Mouse (Mus musculus): ENCODE measurements around the gene Exosc9. TPM values are rescaled to one million over a fixed set of nuclear protein-coding genes. Genes with fewer than 3 reads are reported as not detected.
A peak's percentile ranks its signal among the peaks of the same experiment; 100 is the strongest.
"Not testable (repeated sequence)": the region's sequence is repeated elsewhere in the genome, so short reads cannot be mapped to it uniquely, and the experiment has no call there.

Gene Exosc9
- total RNA-seq, 2 experiments from 2014 or later, result 25.8 to 33.5 TPM

GRCm38 (mm10) chr3:36551343-36551742 lies 1.1 kb upstream of the Exosc9 start:
- ATAC-seq (replicated peaks; ENCODE audit: low FRiP score, poor library complexity, severe bottlenecking), result no peak

GRCm38 (mm10) chr3:36551851-36552384 lies 488 bp upstream of the Exosc9 start:
- peak; percentile 35; the same call in 1 of the 2 replicates for ATAC-seq (replicated peaks; ENCODE audit: low FRiP score, poor library complexity, severe bottlenecking)

- ATAC-seq (replicated peaks; ENCODE audit: low FRiP score, poor library complexity, severe bottlenecking), result no peak
These were observed 5.2 kb downstream of the Exosc9 start for GRCm38 (mm10) chr3:36557601-36558000.

- peak; percentile 98 for ATAC-seq (replicated peaks; ENCODE audit: low FRiP score, poor library complexity, severe bottlenecking)
These were observed 7.2 kb downstream of the Exosc9 start for GRCm38 (mm10) chr3:36559606-36560005.

- ATAC-seq (replicated peaks; ENCODE audit: low FRiP score, poor library complexity, severe bottlenecking), result no peak
These were observed 11.3 kb downstream of the Exosc9 start for GRCm38 (mm10) chr3:36563666-36564065.

- peak; percentile 72 for ATAC-seq (replicated peaks; ENCODE audit: low FRiP score, poor library complexity, severe bottlenecking)
These were observed 17.4 kb downstream of the Exosc9 start for GRCm38 (mm10) chr3:36569836-36570235.

GRCm38 (mm10) chr3:36571361-36571826 lies 19.0 kb downstream of the Exosc9 start:
- no peak for ATAC-seq (replicated peaks; ENCODE audit: low FRiP score, poor library complexity, severe bottlenecking)

GRCm38 (mm10) chr3:36571827-36572378 lies 19.5 kb downstream of the Exosc9 start, which contains the start of gene Ccna2:
Ccna2 (minus strand) TSS chr3:36572150.
- ATAC-seq (replicated peaks; ENCODE audit: low FRiP score, poor library complexity, severe bottlenecking), result peak; percentile 94

GRCm38 (mm10) chr3:36598811-36599210 lies 46.4 kb downstream of the Exosc9 start:
- ATAC-seq (replicated peaks; ENCODE audit: low FRiP score, poor library complexity, severe bottlenecking), result no peak

- not testable (repeated sequence) for ATAC-seq (replicated peaks; ENCODE audit: low FRiP score, poor library complexity, severe bottlenecking)
These were observed 47.4 kb downstream of the Exosc9 start for GRCm38 (mm10) chr3:36599773-36600172.

- ATAC-seq (replicated peaks; ENCODE audit: low FRiP score, poor library complexity, severe bottlenecking), result peak; percentile 87
These were observed 53.7 kb downstream of the Exosc9 start for GRCm38 (mm10) chr3:36605894-36606783.

GRCm38 (mm10) chr3:36612687-36613086 lies 60.3 kb downstream of the Exosc9 start:
- no peak for ATAC-seq (replicated peaks; ENCODE audit: low FRiP score, poor library complexity, severe bottlenecking)

- ATAC-seq (replicated peaks; ENCODE audit: low FRiP score, poor library complexity, severe bottlenecking), result peak; percentile 99
These were observed 60.9 kb downstream of the Exosc9 start, which contains the start of gene Bbs7 for GRCm38 (mm10) chr3:36613202-36613907. Bbs7 (minus strand) TSS chr3:36613477.

GRCm38 (mm10) chr3:36613908-36614255 lies 61.5 kb downstream of the Exosc9 start:
- no peak for ATAC-seq (replicated peaks; ENCODE audit: low FRiP score, poor library complexity, severe bottlenecking)

Other genes with a start within 250 kb of the Exosc9 start
- gene Anxa5, start 76.7 kb upstream of the Exosc9 start, total RNA-seq (2015; ENCODE audit: low replicate concordance), result 47.2 and 66.2 TPM in 2 replicates
- gene Anxa5, start 76.7 kb upstream of the Exosc9 start, total RNA-seq (2017; ENCODE audit: low replicate concordance), result 26.8 and 26.9 TPM in 2 replicates
- gene 1810062G17Rik, start 76.7 kb upstream of the Exosc9 start, total RNA-seq (2015; ENCODE audit: low replicate concordance), result not detected in 2 replicates
- gene 1810062G17Rik, start 76.7 kb upstream of the Exosc9 start, total RNA-seq (2017; ENCODE audit: low replicate concordance), result not detected in 2 replicates
- gene Gm11549, start 30.8 kb upstream of the Exosc9 start, total RNA-seq (2015; ENCODE audit: low replicate concordance), result not detected in 2 replicates
- not detected in 2 replicates for gene Gm11549, start 30.8 kb upstream of the Exosc9 start, total RNA-seq (2017; ENCODE audit: low replicate concordance)
- 790 and 816 TPM in 2 replicates for gene Ccna2, start 19.5 kb downstream of the Exosc9 start, total RNA-seq (2015; ENCODE audit: low replicate concordance)
- 704 and 952 TPM in 2 replicates for gene Ccna2, start 19.5 kb downstream of the Exosc9 start, total RNA-seq (2017; ENCODE audit: low replicate concordance)
- gene Bbs7, start 60.9 kb downstream of the Exosc9 start, total RNA-seq (2015; ENCODE audit: low replicate concordance), result 0.72 TPM in 1 of 2 replicates, not detected in the other
- 1.2 and 3.2 TPM in 2 replicates for gene Bbs7, start 60.9 kb downstream of the Exosc9 start, total RNA-seq (2017; ENCODE audit: low replicate concordance)
- gene Trpc3, start 137.6 kb downstream of the Exosc9 start, total RNA-seq (2015; ENCODE audit: low replicate concordance), result not detected in 2 replicates
- gene Trpc3, start 137.6 kb downstream of the Exosc9 start, total RNA-seq (2017; ENCODE audit: low replicate concordance), result not detected in 2 replicates